Mouse (Mus musculus) intestine, embryonic 14.5 days (tissue): Measurements from ENCODE around the gene Cradd. TPM values are rescaled to one million over a fixed set of nuclear protein-coding genes. Genes with fewer than 3 reads are reported as not detected.

Experiments used
- ATAC-seq: fragments of 200-750 bp; cut with Nextera tagmentation; replicated peaks from 2 replicates; pipeline ENCODE4 v1.8.0; 2017; ENCODE audit warnings: low read depth, moderate number of reproducible peaks, moderate TSS enrichment, moderate library complexity; ENCODE audit not compliant: low FRiP score, low TSS enrichment
- DNase-seq: peaks from one replicate; pipeline ENCODE4 v3.0.0-alpha.2; 2018; ENCODE audit warnings: low spot score
- H3K27ac ChIP-seq: fragments of 300-500 bp; sonication (generic); 2 replicates; pipeline ENCODE4 v1.5.1; 2014; ENCODE audit warnings: low read depth, mild to moderate bottlenecking, control low read depth
- H3K27me3 ChIP-seq: fragments of 300-500 bp; sonication (generic); replicated peaks from 2 replicates; pipeline ENCODE4 v1.6.1; 2014; ENCODE audit warnings: low read length, control low read depth; ENCODE audit not compliant: control insufficient read depth, insufficient read depth
- H3K36me3 ChIP-seq: fragments of 300-500 bp; sonication (generic); 2 replicates; pipeline ENCODE4 v1.6.1; 2014; ENCODE audit warnings: low read length, control low read depth; ENCODE audit not compliant: control insufficient read depth, insufficient read depth
- H3K4me1 ChIP-seq: fragments of 300-500 bp; sonication (generic); replicated peaks from 2 replicates; pipeline ENCODE4 v1.6.1; 2014; ENCODE audit warnings: low read length, control low read depth, mixed read lengths; ENCODE audit not compliant: control insufficient read depth, insufficient read depth
- H3K4me2 ChIP-seq: fragments of 300-500 bp; sonication (generic); 2 replicates; pipeline ENCODE4 v1.6.1; 2014; ENCODE audit warnings: low read length
- H3K4me3 ChIP-seq: fragments of 300-500 bp; sonication (generic); 2 replicates; pipeline ENCODE4 v1.5.1; 2014; ENCODE audit warnings: low read depth, low read length, control low read depth, mixed read lengths
- H3K9ac ChIP-seq: fragments of 300-500 bp; sonication (generic); 2 replicates; pipeline ENCODE4 v1.6.1; 2014; ENCODE audit warnings: mild to moderate bottlenecking, low read length
- H3K9me3 ChIP-seq: fragments of 300-500 bp; sonication (generic); 2 replicates; pipeline ENCODE4 v1.6.1; 2016; ENCODE audit warnings: low read length, control low read depth; ENCODE audit not compliant: control insufficient read depth
- WGBS: fragments of 180-500 bp; shearing (Covaris S2); extraction: QIAGEN DNeasy Blood & Tissue Kit; methylation state at CpG from one replicate; pipeline ENCODE4 v1.1.7; 2014; 5-methylcytosine and 5-hydroxymethylcytosine counted together
- polyA plus RNA-seq: library from polyadenylated mRNA; unstranded; fragments of >200 nt; fragmentation: Nextera tagmentation; extraction: Ambion mirVana; gene quantifications from 2 replicates; pipeline ENCODE4 v1.2.1, GENCODE M21; 2014

Gene Cradd
- polyA plus RNA-seq, 1 experiment from 2014 or later, result 13.6 TPM

DNA sequence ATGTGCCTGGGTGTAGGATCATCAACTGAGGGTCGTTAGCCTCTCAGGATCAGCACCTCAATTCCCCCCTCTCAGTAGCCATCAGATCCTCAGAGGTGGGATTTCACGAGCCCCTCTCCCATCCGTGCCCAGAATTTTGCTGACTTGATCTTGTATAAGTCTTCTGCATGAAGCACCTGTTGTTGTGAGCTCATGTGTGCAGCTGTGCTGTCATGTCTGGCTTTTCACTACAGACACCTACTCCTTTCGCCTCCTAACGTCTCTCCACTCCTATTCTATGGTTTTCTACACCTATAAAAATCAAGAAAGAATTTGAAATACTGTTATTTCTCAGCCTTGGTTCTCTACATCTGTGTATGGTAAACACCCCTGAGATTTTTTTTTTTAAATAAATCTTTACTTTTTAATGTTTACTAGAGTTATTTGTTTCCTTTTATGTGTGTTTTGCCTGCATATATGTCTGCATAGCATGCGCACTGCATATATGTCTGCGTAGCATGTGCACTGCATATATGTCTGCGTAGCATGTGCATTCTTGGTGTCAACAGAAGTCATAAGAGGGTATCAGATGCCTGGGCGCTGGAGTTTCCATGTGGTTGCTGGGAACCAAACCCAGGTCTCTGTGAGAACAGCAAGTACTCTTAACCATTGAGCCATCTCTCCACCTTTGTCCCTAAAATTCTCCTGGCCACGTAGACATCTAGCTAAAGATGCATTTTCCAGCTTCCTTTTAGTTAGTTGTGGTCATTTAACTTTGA lies 19.1 kb upstream of the Cradd start:
- Histone ChIP-seq H3K9ac (no peak overlapping the region), H3K27me3 (no peaks in the 10 kb centered on the region), H3K27ac (no peak overlapping the region), H3K36me3 (no peaks in the 10 kb centered on the region), H3K4me1 (no peaks in the 10 kb centered on the region), H3K4me2 (no peak overlapping the region), H3K9me3 (no peaks in the 10 kb centered on the region), H3K4me3 (no peak overlapping the region)
- WGBS, result 84% methylated on average over 10 of the region's 10 CpGs
- DNase-seq (no peak), ATAC-seq (no peak)

DNA sequence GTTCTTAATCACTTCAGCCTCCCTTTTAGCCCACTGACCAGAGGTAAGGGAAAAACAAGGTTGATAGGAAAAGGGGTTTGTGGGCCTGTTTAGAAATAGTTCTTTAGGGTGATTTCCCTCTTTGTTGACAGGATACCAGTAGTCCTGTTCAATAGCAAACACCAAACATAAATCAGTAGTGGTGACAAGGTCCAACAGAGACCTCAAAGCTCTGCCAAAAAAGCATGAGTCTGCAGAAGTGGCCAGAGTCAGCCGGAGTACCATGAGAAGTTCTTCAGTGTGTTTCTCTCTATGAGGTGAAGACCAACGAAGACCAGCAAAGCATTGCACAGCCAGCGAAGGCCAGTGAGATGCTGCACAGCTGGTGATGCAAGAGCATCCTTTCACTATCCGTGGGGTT lies 16.7 kb upstream of the Cradd start:
- H3K9me3 ChIP-seq, result no peaks in the 10 kb centered on the region
- no peak overlapping the region for H3K27ac ChIP-seq
- no peaks in the 10 kb centered on the region for H3K27me3 ChIP-seq
- DNase-seq (no peak), ATAC-seq (no peak)
- H3K9ac ChIP-seq, result no peak overlapping the region
- H3K4me2 ChIP-seq, result no peak overlapping the region
- H3K36me3 ChIP-seq, result no peaks in the 10 kb centered on the region
- WGBS, result 90% methylated on average over 4 of the region's 4 CpGs
- H3K4me3 ChIP-seq, result no peak overlapping the region
- H3K4me1 ChIP-seq, result peaks cover 8% of the 10 kb centered on the region; the same call in 1 of the 2 replicates

DNA sequence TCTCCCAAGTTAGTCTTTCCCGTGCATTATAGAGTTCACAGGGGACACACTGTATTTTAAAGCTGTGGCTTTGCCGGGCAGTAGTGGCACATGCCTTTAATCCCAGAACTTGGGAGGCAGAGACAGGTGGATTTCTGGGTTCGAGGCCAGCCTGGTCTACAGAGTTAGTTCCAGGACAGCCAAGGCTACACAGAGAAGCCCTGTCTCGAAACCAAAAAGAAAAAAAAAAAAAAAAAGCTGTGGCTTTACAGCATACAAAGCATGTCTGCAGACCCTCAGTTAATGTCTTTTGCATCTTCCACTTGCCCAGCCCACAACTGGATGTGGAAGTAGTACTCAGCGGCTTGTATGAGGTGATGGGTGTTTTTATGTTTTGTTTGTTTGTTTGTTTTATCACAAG lies 13.7 kb upstream of the Cradd start:
- Histone ChIP-seq H3K9me3 (no peaks in the 10 kb centered on the region), H3K9ac (no peak overlapping the region), H3K4me2 (no peak overlapping the region), H3K27me3 (no peaks in the 10 kb centered on the region), H3K36me3 (no peaks in the 10 kb centered on the region), H3K4me1 (peaks cover 8% of the 10 kb centered on the region; the same call in 1 of the 2 replicates), H3K27ac (no peak overlapping the region), H3K4me3 (no peak overlapping the region)
- no peak for ATAC-seq
- DNase-seq, result no peak
- 79% methylated on average over 5 of the region's 5 CpGs for WGBS

DNA sequence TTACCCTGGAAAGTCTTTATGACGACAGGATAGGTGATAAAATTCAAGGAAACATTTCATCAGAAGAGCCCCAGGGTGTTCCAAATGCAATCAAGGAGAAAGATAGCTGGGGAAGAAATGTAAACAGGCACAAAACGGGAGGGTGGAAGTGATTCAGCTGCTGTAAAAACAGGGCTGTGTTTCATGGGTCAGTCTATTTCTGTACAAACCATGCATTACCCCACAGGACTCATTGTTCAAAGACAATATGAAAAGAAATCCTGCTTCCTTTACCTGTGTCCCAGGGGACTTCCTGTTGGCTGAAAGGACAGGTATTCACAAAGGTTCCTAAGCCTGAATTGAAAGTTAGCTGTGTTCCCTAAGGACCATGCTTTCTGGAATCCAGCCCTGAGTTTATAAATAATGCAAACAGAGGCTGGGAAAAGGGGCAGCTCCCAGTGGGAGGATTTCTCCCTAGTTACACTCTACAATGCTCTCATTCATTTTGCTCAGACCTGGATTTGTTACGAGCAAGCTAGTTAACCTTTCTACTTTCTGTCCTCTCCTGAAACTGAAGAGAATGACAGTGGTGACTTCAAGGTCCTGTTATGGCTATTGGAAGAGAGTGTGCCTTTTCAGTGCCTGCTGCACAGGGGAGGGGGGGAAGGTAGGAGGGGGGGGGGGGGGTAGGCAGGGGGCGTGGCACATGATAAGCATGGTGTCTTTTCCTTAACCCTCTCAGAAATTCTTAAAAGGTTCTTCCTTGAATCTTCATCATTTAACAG lies 13.0 kb upstream of the Cradd start:
- peaks cover 8% of the 10 kb centered on the region; the same call in 1 of the 2 replicates for H3K4me1 ChIP-seq
- WGBS, result 13% methylated on average over 4 of the region's 4 CpGs
- ATAC-seq (no peak), DNase-seq (no peak)
- H3K9ac ChIP-seq, result no peak overlapping the region
- no peaks in the 10 kb centered on the region for H3K9me3 ChIP-seq
- no peaks in the 10 kb centered on the region for H3K27me3 ChIP-seq
- no peak overlapping the region for H3K27ac ChIP-seq
- no peaks in the 10 kb centered on the region for H3K36me3 ChIP-seq
- no peak overlapping the region for H3K4me3 ChIP-seq
- no peak overlapping the region for H3K4me2 ChIP-seq

DNA sequence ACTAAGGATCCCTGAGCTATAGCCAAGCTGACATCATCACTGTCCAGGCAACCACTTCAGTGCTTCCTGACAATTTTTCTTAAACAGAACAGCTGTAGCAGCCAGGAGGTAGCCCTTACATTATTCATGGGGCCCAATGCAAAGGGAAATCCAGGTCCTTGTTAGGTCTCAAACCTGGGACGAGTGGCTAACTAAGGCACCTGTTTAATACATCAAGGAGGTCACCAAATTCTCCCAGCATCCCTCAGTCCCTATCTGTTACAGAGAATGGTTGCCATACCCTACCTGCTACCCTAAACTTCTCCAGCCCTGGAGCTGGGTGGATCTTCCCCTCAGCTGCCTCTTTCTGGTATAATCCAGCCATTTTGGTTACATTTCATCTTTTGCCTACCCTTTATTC lies 10.9 kb upstream of the Cradd start:
- no peaks in the 10 kb centered on the region for H3K9me3 ChIP-seq
- no peaks in the 10 kb centered on the region for H3K27me3 ChIP-seq
- H3K27ac ChIP-seq, result no peak overlapping the region
- no peaks in the 10 kb centered on the region for H3K36me3 ChIP-seq
- H3K4me1 ChIP-seq, result peaks cover 8% of the 10 kb centered on the region; the same call in 1 of the 2 replicates
- no peak overlapping the region for H3K4me2 ChIP-seq
- ATAC-seq (no peak), DNase-seq (no peak)
- H3K9ac ChIP-seq, result no peak overlapping the region
- 42% methylated on average over 1 of the region's 1 CpGs for WGBS
- no peak overlapping the region for H3K4me3 ChIP-seq

DNA sequence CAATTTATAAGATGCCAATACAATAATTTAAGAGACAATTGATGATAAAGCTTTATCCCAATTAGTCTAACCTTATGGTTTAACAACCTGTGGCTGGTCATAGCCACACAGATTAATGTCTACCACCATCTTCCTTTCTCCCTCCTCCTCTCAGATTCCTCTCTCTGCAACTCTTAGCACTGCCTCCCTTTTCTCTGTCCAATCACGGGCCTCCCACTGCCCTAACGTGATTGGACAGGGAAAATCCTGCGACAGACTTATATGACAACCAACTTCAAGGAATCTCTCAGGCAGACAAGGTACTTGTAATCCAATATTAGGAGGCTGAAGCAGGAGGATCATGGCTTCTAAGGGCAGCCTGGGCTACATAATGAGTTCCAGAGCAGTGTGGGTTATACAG lies 8.7 kb upstream of the Cradd start:
- no peak overlapping the region for H3K4me2 ChIP-seq
- no peak overlapping the region for H3K9ac ChIP-seq
- H3K9me3 ChIP-seq, result no peaks in the 10 kb centered on the region
- H3K4me3 ChIP-seq, result no peak overlapping the region
- WGBS, result 76% methylated on average over 3 of the region's 3 CpGs
- no peaks in the 10 kb centered on the region for H3K36me3 ChIP-seq
- no peak overlapping the region for H3K27ac ChIP-seq
- peaks cover 8% of the 10 kb centered on the region; the same call in 1 of the 2 replicates for H3K4me1 ChIP-seq
- no peak for DNase-seq
- no peak for ATAC-seq
- H3K27me3 ChIP-seq, result no peaks in the 10 kb centered on the region

DNA sequence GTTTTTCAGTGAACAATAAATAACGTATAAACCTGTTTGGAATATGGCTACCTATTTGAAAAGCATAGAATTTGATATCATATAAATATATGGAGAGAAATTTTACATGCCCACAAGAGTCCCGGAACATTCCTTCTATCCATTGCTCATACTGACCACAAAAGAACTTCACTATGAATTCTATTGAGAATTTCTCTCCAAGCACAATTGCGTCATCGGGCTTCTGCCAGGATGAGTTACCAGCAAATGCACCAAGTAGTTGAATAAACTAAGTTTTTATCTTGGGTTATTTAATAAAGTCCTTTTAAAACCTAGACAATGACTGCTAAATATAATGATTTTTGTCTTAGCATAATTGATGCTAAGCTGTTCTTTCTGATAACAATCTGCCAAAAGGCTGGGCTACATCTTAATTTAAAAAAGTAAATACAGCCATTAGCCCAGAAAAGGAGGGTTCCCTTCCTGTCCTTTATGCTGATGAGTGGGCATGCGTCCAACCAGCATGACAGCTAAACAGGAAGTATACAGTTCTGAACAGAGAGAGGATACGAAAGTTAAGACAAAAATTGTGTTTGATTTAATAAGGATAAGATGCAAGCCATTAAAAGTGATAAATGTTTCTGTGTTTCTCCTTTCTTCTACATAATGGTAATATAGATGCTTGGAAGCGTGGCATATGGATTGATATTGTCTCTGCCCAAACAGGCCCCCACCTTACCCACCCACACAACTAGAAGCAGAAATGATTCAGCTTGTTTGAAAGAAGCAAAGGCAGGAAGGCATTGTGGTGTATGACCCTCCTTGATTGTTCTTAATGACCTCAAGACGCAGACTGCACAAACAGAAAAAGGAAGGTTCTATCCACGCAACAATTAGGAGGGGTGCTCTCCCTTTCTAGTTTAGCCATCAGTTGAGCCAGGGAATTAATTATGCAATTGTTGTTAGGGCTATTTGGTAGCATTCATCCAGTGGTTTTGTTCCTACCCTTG lies 6.7 kb upstream of the Cradd start:
- H3K9ac ChIP-seq, result no peak overlapping the region
- H3K4me3 ChIP-seq, result no peak overlapping the region
- DNase-seq (no peak), ATAC-seq (no peak)
- H3K4me2 ChIP-seq, result no peak overlapping the region
- H3K9me3 ChIP-seq, result no peaks in the 10 kb centered on the region
- H3K4me1 ChIP-seq, result no peaks in the 10 kb centered on the region
- H3K27ac ChIP-seq, result no peak overlapping the region
- no peaks in the 10 kb centered on the region for H3K27me3 ChIP-seq
- 80% methylated on average over 9 of the region's 9 CpGs for WGBS
- H3K36me3 ChIP-seq, result no peaks in the 10 kb centered on the region

DNA sequence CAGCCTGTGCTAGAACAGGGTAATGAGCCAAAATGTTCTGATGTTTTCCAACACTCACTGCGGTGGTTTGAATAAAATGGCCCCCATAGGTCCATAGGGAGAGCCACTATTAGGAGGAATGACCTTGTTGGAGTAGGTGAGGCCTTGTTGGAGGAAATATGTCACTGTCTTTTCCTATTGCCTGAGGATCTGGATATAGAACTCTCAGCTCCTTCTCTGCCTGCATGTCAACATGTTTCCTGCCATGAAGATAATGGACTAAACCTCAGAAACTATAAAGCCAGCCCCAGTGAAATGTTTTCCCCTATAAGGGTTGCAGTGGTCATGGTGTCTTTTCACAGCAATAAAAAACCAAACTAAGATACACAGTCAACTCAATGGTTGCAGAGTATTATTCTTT lies 6.0 kb upstream of the Cradd start:
- 96% methylated on average over 1 of the region's 1 CpGs for WGBS

More for the DNA sequence above, 6.0 kb upstream of the Cradd start:
- Histone ChIP-seq H3K27me3 (no peaks in the 10 kb centered on the region), H3K4me3 (no peak overlapping the region), H3K9ac (no peak overlapping the region), H3K36me3 (no peaks in the 10 kb centered on the region), H3K27ac (no peak overlapping the region), H3K9me3 (no peaks in the 10 kb centered on the region), H3K4me2 (no peak overlapping the region), H3K4me1 (no peaks in the 10 kb centered on the region)
- DNase-seq (no peak), ATAC-seq (no peak)
